Mouse (Mus musculus) cortical plate, adult 2 months (tissue): ENCODE measurements around the gene Capzb.

Experiments
- CTCF ChIP-seq: fragments of 200-500 bp; IDR thresholded peaks from 2 replicates; pipeline ENCODE4 v1.5.1; 2011; ENCODE audit warnings: mild to moderate bottlenecking, control low read depth, low read length; ENCODE audit not compliant: insufficient read depth; ENCODE audit errors: extremely low read depth
- POLR2A ChIP-seq: fragments of 200-500 bp; IDR thresholded peaks from 2 replicates; pipeline ENCODE4 v1.6.1; 2011; ENCODE audit warnings: mild to moderate bottlenecking, low read length, control low read depth; ENCODE audit not compliant: insufficient read depth; ENCODE audit errors: extremely low read depth

- no peak for TF ChIP-seq CTCF
- TF ChIP-seq POLR2A, result no peak
Observed at GRCm38 (mm10) chr4:139340835-139341234, 148.1 kb downstream of the Capzb start.
